Mouse (Mus musculus): ENCODE measurements around the gene BC067074. TPM values are rescaled to one million over a fixed set of nuclear protein-coding genes. Genes with fewer than 3 reads are reported as not detected.

Gene BC067074
- total RNA-seq, 4 experiments from 2014 or later, result 2.8 to 4.1 (median 3.2) TPM

- DNase-seq (ENCODE audit: low spot score), result peak; percentile 33
These were observed 29.0 kb downstream of the BC067074 start for GRCm38 (mm10) chr13:113321972-113322371.

- DNase-seq (ENCODE audit: low spot score), result no peak
These were observed 31.3 kb downstream of the BC067074 start for GRCm38 (mm10) chr13:113324241-113324640.

DNA sequence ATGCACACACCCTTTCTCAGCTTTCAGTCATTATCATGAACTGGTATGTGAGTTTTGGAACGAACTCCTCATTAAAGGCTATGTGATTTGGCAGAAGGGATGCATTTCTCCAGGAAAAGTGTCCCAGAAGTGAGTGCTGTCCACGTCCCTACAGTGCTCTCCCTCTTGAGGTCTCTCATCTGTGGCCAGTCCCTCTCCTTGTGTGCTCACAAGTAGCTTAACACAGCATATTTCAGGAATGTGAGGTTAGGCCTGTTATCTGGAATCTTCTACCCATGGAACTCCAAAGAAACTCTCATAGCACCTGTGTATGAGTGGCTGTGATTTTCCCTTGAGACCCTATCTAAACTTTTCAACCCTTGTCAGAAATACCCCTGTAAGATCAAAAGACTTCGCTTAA, 32.7 kb downstream of the BC067074 start:
- DNase-seq (ENCODE audit: low spot score), result no peak

DNA sequence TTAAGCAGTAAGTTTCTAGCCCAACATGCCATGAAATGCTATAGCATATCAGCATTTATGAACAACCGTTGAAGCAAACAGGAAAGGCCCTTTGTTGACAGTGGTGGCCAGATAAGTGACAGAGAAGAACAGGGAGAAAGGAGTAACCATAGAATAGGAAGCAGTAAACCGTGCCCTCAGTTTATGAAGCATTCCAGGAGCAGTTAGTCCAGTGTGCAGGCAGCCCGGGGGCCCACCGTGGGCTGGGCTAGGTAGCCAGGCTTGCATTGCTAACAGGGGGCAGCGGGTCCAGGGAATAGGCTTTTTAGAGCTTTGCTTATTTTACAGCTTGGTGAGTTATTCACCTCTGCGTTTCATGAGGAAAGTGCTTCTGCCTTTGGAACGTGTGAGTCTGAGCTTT, 39.3 kb downstream of the BC067074 start:
- no peak for DNase-seq (ENCODE audit: low spot score)

GRCm38 (mm10) chr13:113333374-113333773, 40.4 kb downstream of the BC067074 start:
- no peak for DNase-seq (ENCODE audit: low spot score)

GRCm38 (mm10) chr13:113333931-113334330, 41.0 kb downstream of the BC067074 start:
- DNase-seq (ENCODE audit: low spot score), result no peak

GRCm38 (mm10) chr13:113334773-113335172, 41.8 kb downstream of the BC067074 start:
- no peak for DNase-seq (ENCODE audit: low spot score)

GRCm38 (mm10) chr13:113337223-113337858, 44.4 kb downstream of the BC067074 start:
- DNase-seq (ENCODE audit: low spot score), result peak; percentile 73

GRCm38 (mm10) chr13:113340644-113341043, 47.7 kb downstream of the BC067074 start:
- no peak for DNase-seq (ENCODE audit: low spot score)

DNA sequence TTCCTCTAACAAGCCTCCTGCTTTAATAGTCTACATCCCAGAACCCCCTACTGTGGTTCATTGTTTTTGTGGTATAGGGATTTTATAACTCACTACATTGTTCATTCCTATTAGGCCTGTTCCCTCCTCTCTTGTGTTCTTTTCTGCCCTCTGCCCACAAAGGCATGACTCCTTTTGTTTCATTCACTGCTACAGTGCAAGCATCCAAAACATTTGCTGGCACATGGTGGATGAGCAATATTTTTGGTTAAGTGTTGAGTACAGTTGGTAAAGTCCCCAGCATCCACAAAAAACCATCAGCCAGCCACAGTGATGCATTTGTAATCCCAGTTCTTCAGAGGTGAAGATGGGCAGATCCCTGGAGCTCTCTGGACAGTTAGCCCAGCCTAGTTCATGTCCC, 48.2 kb downstream of the BC067074 start:
- no peak for DNase-seq (ENCODE audit: low spot score)

GRCm38 (mm10) chr13:113342355-113342919, 49.5 kb downstream of the BC067074 start:
- DNase-seq (ENCODE audit: low spot score), result peak; percentile 12

DNA sequence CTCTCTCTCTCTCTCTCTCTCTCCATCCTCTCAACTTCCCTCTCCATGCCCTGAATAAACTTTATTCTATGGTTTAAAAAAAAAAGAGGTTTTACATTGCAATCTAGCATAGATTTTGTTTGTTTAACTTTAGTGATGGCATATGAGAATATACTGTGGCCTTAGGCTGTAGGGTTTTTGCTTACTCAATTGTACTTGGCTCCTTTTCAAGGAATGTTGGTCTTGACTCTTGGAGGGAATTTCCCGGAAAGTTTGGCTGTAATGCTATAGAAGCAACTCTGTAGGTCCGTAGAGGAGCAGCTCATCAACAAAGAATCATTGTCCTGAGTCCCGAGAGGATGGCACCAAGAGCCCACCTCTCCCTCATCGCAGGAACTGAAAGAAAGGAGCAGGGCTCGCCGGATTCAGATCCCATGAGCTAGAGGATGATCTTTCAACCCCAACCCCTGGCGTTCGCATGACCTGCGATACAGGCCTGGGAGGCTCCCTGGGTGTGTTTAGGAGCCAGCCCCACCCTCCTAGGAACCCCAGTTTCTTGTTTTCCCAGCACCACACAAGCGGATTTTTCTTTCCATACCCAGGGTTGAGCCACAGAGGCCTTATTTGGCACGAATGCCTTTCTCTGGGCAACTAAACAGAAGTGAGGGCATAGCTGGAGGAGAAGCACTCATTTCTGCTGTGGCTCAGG, 57.9 kb downstream of the BC067074 start:
- no peak for DNase-seq (ENCODE audit: low spot score)

GRCm38 (mm10) chr13:113353546-113353945, 60.6 kb downstream of the BC067074 start:
- DNase-seq (ENCODE audit: low spot score), result no peak

- DNase-seq (ENCODE audit: low spot score), result no peak
These were observed 61.0 kb downstream of the BC067074 start for GRCm38 (mm10) chr13:113353955-113354354.

- DNase-seq (ENCODE audit: low spot score), result peak; percentile 82
These were observed 62.1 kb downstream of the BC067074 start for GRCm38 (mm10) chr13:113355022-113355421.

- DNase-seq (ENCODE audit: low spot score), result no peak
These were observed 64.6 kb downstream of the BC067074 start for GRCm38 (mm10) chr13:113357438-113358144.

DNA sequence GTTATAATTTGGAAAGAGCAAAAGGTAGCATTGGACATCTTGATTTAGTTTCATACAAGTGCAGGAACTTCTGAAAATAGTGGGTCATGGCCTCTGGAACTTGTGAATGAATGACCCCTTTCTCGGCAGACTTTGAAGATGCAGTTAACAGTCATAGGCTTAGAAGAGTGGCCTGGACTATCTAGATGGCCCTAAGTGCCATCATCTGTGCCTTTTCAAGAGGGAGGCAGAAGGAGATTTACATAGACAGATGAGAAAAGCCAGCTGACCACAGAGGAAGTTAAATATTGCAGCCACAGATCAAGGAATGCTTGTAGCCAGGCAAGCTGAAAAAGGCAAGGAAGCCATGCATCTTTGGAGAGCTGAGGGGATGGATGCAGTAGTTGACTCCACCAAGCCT, 66.7 kb downstream of the BC067074 start:
- DNase-seq (ENCODE audit: low spot score), result no peak

- no peak for DNase-seq (ENCODE audit: low spot score)
These were observed 73.0 kb downstream of the BC067074 start for GRCm38 (mm10) chr13:113365976-113366375.

GRCm38 (mm10) chr13:113368931-113369579, 76.1 kb downstream of the BC067074 start:
- no peak for DNase-seq (ENCODE audit: low spot score)

GRCm38 (mm10) chr13:113369622-113370021, 76.7 kb downstream of the BC067074 start:
- no peak for DNase-seq (ENCODE audit: low spot score)

GRCm38 (mm10) chr13:113373291-113374083, 80.5 kb downstream of the BC067074 start:
- DNase-seq (ENCODE audit: low spot score), result no peak

Measured in heart, adult 8-10 months (tissue).